Mouse (Mus musculus): ENCODE measurements around the gene Gtf2a1l.

The Gtf2a1l gene

GRCm38 (mm10) chr17:88668452-88668851, at the start of gene Gtf2a1l:
Gene Gtf2a1l, plus strand, starts transcription at chr17:88668660.
- DNase-seq = peak in 1 of 2 experiments; percentile 34

- no peak for DNase-seq
Measured at GRCm38 (mm10) chr17:88620935-88621334, 47.5 kb upstream of the Gtf2a1l start.

- no peak for DNase-seq
Measured at GRCm38 (mm10) chr17:88621374-88621773, 47.1 kb upstream of the Gtf2a1l start.

- DNase-seq = no peak
Measured at GRCm38 (mm10) chr17:88622711-88623110, 45.7 kb upstream of the Gtf2a1l start.

GRCm38 (mm10) chr17:88624386-88624785, 44.1 kb upstream of the Gtf2a1l start:
- no peak for DNase-seq

GRCm38 (mm10) chr17:88625350-88625749, 43.1 kb upstream of the Gtf2a1l start:
- no peak for DNase-seq

- DNase-seq = no peak
Measured at GRCm38 (mm10) chr17:88625931-88626330, 42.5 kb upstream of the Gtf2a1l start.

- DNase-seq = peak; percentile 38 to 64
Measured at GRCm38 (mm10) chr17:88626347-88626811, 42.1 kb upstream of the Gtf2a1l start.

- DNase-seq = peak; percentile 64 to 79
Measured at GRCm38 (mm10) chr17:88627150-88627549, 41.3 kb upstream of the Gtf2a1l start.

- peak; percentile 72 to 90 for DNase-seq
Measured at GRCm38 (mm10) chr17:88628676-88629380, 39.6 kb upstream of the Gtf2a1l start.

- no peak for DNase-seq
Measured at GRCm38 (mm10) chr17:88629381-88629759, 39.1 kb upstream of the Gtf2a1l start.

GRCm38 (mm10) chr17:88629931-88630553, 38.4 kb upstream of the Gtf2a1l start:
- peak; percentile 54 to 80 for DNase-seq

GRCm38 (mm10) chr17:88630554-88630948, 37.9 kb upstream of the Gtf2a1l start:
- peak; percentile 86 to 90 for DNase-seq

GRCm38 (mm10) chr17:88632631-88633030, 35.8 kb upstream of the Gtf2a1l start:
- DNase-seq = no peak

- no peak for DNase-seq
Measured at GRCm38 (mm10) chr17:88636076-88636475, 32.4 kb upstream of the Gtf2a1l start.

GRCm38 (mm10) chr17:88636587-88636986, 31.9 kb upstream of the Gtf2a1l start:
- peak in 1 of 2 experiments; percentile 27 for DNase-seq

- DNase-seq = peak; percentile 70 to 85
Measured at GRCm38 (mm10) chr17:88641012-88641411, 27.4 kb upstream of the Gtf2a1l start.

- DNase-seq = no peak
Measured at GRCm38 (mm10) chr17:88641836-88642235, 26.6 kb upstream of the Gtf2a1l start.

GRCm38 (mm10) chr17:88644876-88645275, 23.6 kb upstream of the Gtf2a1l start:
- no peak for DNase-seq

- no peak for DNase-seq
Measured at GRCm38 (mm10) chr17:88645299-88645698, 23.2 kb upstream of the Gtf2a1l start.

GRCm38 (mm10) chr17:88647149-88647548, 21.3 kb upstream of the Gtf2a1l start:
- no peak for DNase-seq

GRCm38 (mm10) chr17:88652010-88652409, 16.4 kb upstream of the Gtf2a1l start:
- DNase-seq = peak; percentile 46 to 84

- DNase-seq = peak; percentile 57 to 91
Measured at GRCm38 (mm10) chr17:88652702-88653374, 15.6 kb upstream of the Gtf2a1l start.

- no peak for DNase-seq
Measured at GRCm38 (mm10) chr17:88653375-88653769, 15.1 kb upstream of the Gtf2a1l start.

Data from kidney, postnatal 36 days (tissue).